Mouse (Mus musculus) liver, postnatal 0 days (tissue): ENCODE results near the gene Cdc42ep2.

ENCODE experiments used
- CTCF ChIP-seq: sonication (generic); IDR thresholded peaks from 2 replicates; pipeline ENCODE4 v1.5.1; 2016; ENCODE audit warnings: antibody characterized with exemption, low read depth
- EP300 ChIP-seq: IDR thresholded peaks from 2 replicates; pipeline ENCODE4 v1.6.1; 2016; ENCODE audit warnings: antibody characterized with exemption, low read depth, mild to moderate bottlenecking

DNA sequence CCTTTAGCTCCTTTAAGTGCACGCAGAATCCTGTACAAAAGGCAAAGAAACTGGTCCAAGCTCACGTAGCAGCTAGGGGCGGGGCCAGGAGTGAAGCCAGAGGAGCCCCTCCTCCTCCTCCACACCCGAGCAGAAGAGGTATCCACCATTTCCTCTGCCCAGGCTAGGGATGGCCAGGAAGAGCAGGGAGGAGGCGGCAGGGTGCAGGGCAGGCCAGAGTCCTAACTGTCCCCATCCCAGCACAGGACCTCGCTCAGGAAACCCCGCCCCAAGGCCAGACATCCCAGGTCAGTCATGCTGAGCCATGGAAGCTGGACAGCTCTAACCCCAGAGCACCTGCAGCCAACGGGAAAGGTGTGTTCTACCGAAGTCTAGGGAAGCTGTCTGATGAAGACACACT lies 2.9 kb downstream of the Cdc42ep2 start:
- TF ChIP-seq CTCF (no peak), EP300 (no peak)
